Mouse (Mus musculus): ENCODE data around the gene Thbs2.

GRCm38 (mm10) chr17:14643996-14644395, 50.0 kb downstream of the Thbs2 start:
- no peak for TF ChIP-seq CTCF (IDR thresholded peaks at IDR 0.05; ENCODE audit: control insufficient read depth, insufficient read depth, insufficient read length)
- no peak for TF ChIP-seq MYOG (IDR thresholded peaks at IDR 0.05; ENCODE audit: control insufficient read depth, extremely low read depth, insufficient read length)
- TF ChIP-seq MYOD1 (IDR thresholded peaks at IDR 0.05; ENCODE audit: control insufficient read depth, insufficient read length, low read depth) = no peak
- no peak for TF ChIP-seq MAX (IDR thresholded peaks at IDR 0.05)
- no peak for TF ChIP-seq USF1 (IDR thresholded peaks at IDR 0.05; ENCODE audit: low read depth)
- TF ChIP-seq CEBPB (IDR thresholded peaks at IDR 0.05; ENCODE audit: low read depth) = no peak
